ENCODE assay signal across 8 mouse cellular contexts in genomic region chr3:144717835-144718234, GRCm38 (mm10). TPM values are rescaled to one million over a fixed set of nuclear protein-coding genes. Genes with fewer than 3 reads are reported as not detected.
A peak's percentile ranks its signal among the peaks of the same experiment; 100 is the strongest.
DNase-seq lines count a peak whose midpoint lies in the region; ATAC-seq and TF ChIP-seq lines count a peak whose summit lies in the region.

No protein-coding gene starts in this region.

- H3K4me3 ChIP-seq in limb, embryonic 11.5 days (ENCODE audit: low read depth, low read length), result no peak overlapping the region
- H3K4me3 ChIP-seq in limb, embryonic 10.5 days, result no peak overlapping the region
- H3K4me3 ChIP-seq in hindbrain, embryonic 14.5 days (replicated peaks; ENCODE audit: low read length), result no peak overlapping the region; the same call in 1 of the 2 replicates
- H3K4me3 ChIP-seq in midbrain, postnatal 0 days (ENCODE audit: low read depth, low read length), result no peak overlapping the region

- H3K9me3 ChIP-seq in limb, embryonic 11.5 days (ENCODE audit: control insufficient read depth, low read length), result no peaks in the 10 kb centered on the region
- H3K9me3 ChIP-seq in limb, embryonic 10.5 days (replicated peaks), result no peaks in the 10 kb centered on the region
- H3K9me3 ChIP-seq in hindbrain, embryonic 14.5 days (ENCODE audit: control insufficient read depth, low read length), result no peaks in the 10 kb centered on the region
- no peaks in the 10 kb centered on the region for H3K9me3 ChIP-seq in midbrain, postnatal 0 days (ENCODE audit: low read length)

- 87% methylated on average over 6 of the region's 6 CpGs for whole genome bisulfite sequencing in limb, embryonic 11.5 days
- 95% methylated on average over 6 of the region's 6 CpGs for WGBS in limb, embryonic 10.5 days
- WGBS in hindbrain, embryonic 14.5 days, result 78% methylated on average over 6 of the region's 6 CpGs
- WGBS in midbrain, postnatal 0 days, result 84% methylated on average over 6 of the region's 6 CpGs

- TF ChIP-seq CTCF in midbrain, postnatal 0 days (IDR thresholded peaks at IDR 0.05), result no peak

- no peaks in the 10 kb centered on the region for H3K36me3 ChIP-seq in limb, embryonic 11.5 days (ENCODE audit: control insufficient read depth, insufficient read depth, low read length)
- peaks cover 10% of the 10 kb centered on the region for H3K36me3 ChIP-seq in limb, embryonic 10.5 days
- H3K36me3 ChIP-seq in hindbrain, embryonic 14.5 days (replicated peaks; ENCODE audit: control insufficient read depth, insufficient read depth), result no peaks in the 10 kb centered on the region
- no peaks in the 10 kb centered on the region for H3K36me3 ChIP-seq in midbrain, postnatal 0 days (ENCODE audit: insufficient read depth, low read length)

- H3K4me1 ChIP-seq in limb, embryonic 11.5 days (ENCODE audit: control insufficient read depth, insufficient read depth, low read length), result peaks cover 18% of the 10 kb centered on the region
- H3K4me1 ChIP-seq in limb, embryonic 10.5 days, result peaks cover 37% of the 10 kb centered on the region
- peaks cover 21% of the 10 kb centered on the region for H3K4me1 ChIP-seq in hindbrain, embryonic 14.5 days (replicated peaks; ENCODE audit: control insufficient read depth, insufficient read depth, low read length)
- peaks cover 6% of the 10 kb centered on the region for H3K4me1 ChIP-seq in midbrain, postnatal 0 days (ENCODE audit: insufficient read depth, low read length)

- no peak overlapping the region for H3K27ac ChIP-seq in limb, embryonic 11.5 days (replicated peaks; ENCODE audit: low read depth, low read length)
- H3K27ac ChIP-seq in limb, embryonic 10.5 days, result no peak overlapping the region
- H3K27ac ChIP-seq in hindbrain, embryonic 14.5 days, result no peak overlapping the region
- H3K27ac ChIP-seq in midbrain, postnatal 0 days (ENCODE audit: low read depth, low read length), result no peak overlapping the region

- peak; percentile 20 to 28 for DNase-seq in cerebellum, postnatal 10 days
- no peak for DNase-seq in cerebellum, postnatal 25 days
- DNase-seq in limb, embryonic 11.5 days (ENCODE audit: low spot score), result no peak
- no peak for DNase-seq in limb, embryonic 10.5 days (ENCODE audit: low spot score)
- DNase-seq in hindbrain, embryonic 14.5 days (ENCODE audit: low spot score), result no peak
- no peak for DNase-seq in midbrain, postnatal 0 days (ENCODE audit: low spot score)
- no peak for DNase-seq in layer of hippocampus, adult 9-10 months (ENCODE audit: low spot score)
- no peak for DNase-seq in adrenal gland, adult 8-10 months

- H3K4me2 ChIP-seq in limb, embryonic 11.5 days (ENCODE audit: low read depth, severe bottlenecking), result peak overlapping the region; percentile 10; the same call in 1 of the 2 replicates
- peak overlapping the region; percentile 58 for H3K4me2 ChIP-seq in hindbrain, embryonic 14.5 days (replicated peaks)
- H3K4me2 ChIP-seq in midbrain, postnatal 0 days (ENCODE audit: low read depth, low read length, poor library complexity, severe bottlenecking), result peak overlapping the region; percentile 28; the same call in 1 of the 2 replicates

- H3K27me3 ChIP-seq in limb, embryonic 11.5 days (ENCODE audit: control insufficient read depth, insufficient read depth, low read length), result no peaks in the 10 kb centered on the region
- no peaks in the 10 kb centered on the region for H3K27me3 ChIP-seq in limb, embryonic 10.5 days (ENCODE audit: low read depth, poor library complexity, severe bottlenecking)
- no peaks in the 10 kb centered on the region for H3K27me3 ChIP-seq in hindbrain, embryonic 14.5 days (ENCODE audit: control insufficient read depth, insufficient read depth, low read length)
- no peaks in the 10 kb centered on the region for H3K27me3 ChIP-seq in midbrain, postnatal 0 days (ENCODE audit: insufficient read depth, low read length)

- ATAC-seq in limb, embryonic 11.5 days (ENCODE audit: insufficient number of reproducible peaks, low FRiP score, low TSS enrichment, low read depth), result no peak
- ATAC-seq in hindbrain, embryonic 14.5 days (ENCODE audit: low FRiP score), result no peak
- ATAC-seq in midbrain, postnatal 0 days (ENCODE audit: low FRiP score), result no peak

- H3K9ac ChIP-seq in limb, embryonic 11.5 days (ENCODE audit: low read length), result no peak overlapping the region
- 0 out of 2 replicates have a peak overlapping the region, but pooled peaks have one; percentile 28 for H3K9ac ChIP-seq in hindbrain, embryonic 14.5 days
- H3K9ac ChIP-seq in midbrain, postnatal 0 days (replicated peaks; ENCODE audit: low read length, poor library complexity, severe bottlenecking), result no peak overlapping the region

RNA-seq across cellular contexts. Expression of gene Sh3glb1, which starts 2.3 kb away (rescaled TPM):
- polyA plus RNA-seq in limb, embryonic 11.5 days (2014; fragmentation: Nextera tagmentation; extraction: Ambion mirVana), result 88.3 and 92.2 TPM in 2 replicates
- polyA plus RNA-seq in limb, embryonic 10.5 days (2016; fragmentation: Nextera tagmentation; extraction: Ambion mirVana), result 66.7 and 73.7 TPM in 2 replicates
- polyA plus RNA-seq in hindbrain, embryonic 14.5 days (2014; fragmentation: Nextera tagmentation; extraction: Ambion mirVana), result 134 and 138 TPM in 2 replicates
- 96.5 and 111 TPM in 2 replicates for total RNA-seq in midbrain, postnatal 0 days (2014; rRNA removed)
- 109 and 130 TPM in 2 replicates for polyA plus RNA-seq in midbrain, postnatal 0 days (2015; fragmentation: Nextera tagmentation; extraction: Ambion mirVana)
- 100 to 1,000 TPM in 3 of 4 experiments, 10 to 100 TPM in 1; 82.1 to 133 (median 115) TPM for total RNA-seq in adrenal gland, adult 8-10 months (2022)

RNA-seq across cellular contexts. Expression of gene Clca3a1, which starts 42.9 kb away (rescaled TPM):
- polyA plus RNA-seq in limb, embryonic 11.5 days (2014; fragmentation: Nextera tagmentation; extraction: Ambion mirVana), result 0.11 TPM in 1 of 2 replicates, not detected in the other
- polyA plus RNA-seq in limb, embryonic 10.5 days (2016; fragmentation: Nextera tagmentation; extraction: Ambion mirVana), result 0.05 and 0.11 TPM in 2 replicates
- polyA plus RNA-seq in hindbrain, embryonic 14.5 days (2014; fragmentation: Nextera tagmentation; extraction: Ambion mirVana), result 0.21 and 0.27 TPM in 2 replicates
- 0.27 and 0.52 TPM in 2 replicates for total RNA-seq in midbrain, postnatal 0 days (2014; rRNA removed)
- polyA plus RNA-seq in midbrain, postnatal 0 days (2015; fragmentation: Nextera tagmentation; extraction: Ambion mirVana), result 1.0 and 1.4 TPM in 2 replicates
- 1 to 10 TPM in 3 of 4 experiments, under 1 TPM in 1; 0.89 to 3.4 (median 2.2) TPM for total RNA-seq in adrenal gland, adult 8-10 months (2022)

Comparison
In these comparisons a context has a peak if more than half of its experiments do, and no peak if none do; other contexts are left out.
1. DNase-seq: peak in cerebellum, postnatal 10 days (2 of 2); none in cerebellum, postnatal 25 days (0 of 2), limb, embryonic 11.5 days (single experiment), limb, embryonic 10.5 days (single experiment), hindbrain, embryonic 14.5 days (single experiment), midbrain, postnatal 0 days (single experiment), layer of hippocampus, adult 9-10 months (single experiment) and adrenal gland, adult 8-10 months (single experiment).
2. Peak in every context shown above with its lines, with median percentiles within 50 percentile points of each other: H3K4me2 ChIP-seq.